Mouse (Mus musculus): ENCODE data around the gene Rfx8. TPM values are rescaled to one million over a fixed set of nuclear protein-coding genes. Genes with fewer than 3 reads are reported as not detected.
A peak's percentile ranks its signal among the peaks of the same experiment; 100 is the strongest.

The Rfx8 gene
- polyA plus RNA-seq, 1 experiment from 2014 or later = 0.13 TPM

- ATAC-seq (ENCODE audit: low FRiP score, low TSS enrichment) = no peak
- Histone ChIP-seq H3K4me1 (ENCODE audit: control insufficient read depth, insufficient read depth, low read length) (peaks cover 7% of the 10 kb centered on the region; the same call in 1 of the 2 replicates), H3K4me3 (replicated peaks; ENCODE audit: low read depth, low read length) (no peak overlapping the region), H3K9ac (replicated peaks; ENCODE audit: low read length) (no peak overlapping the region), H3K27ac (replicated peaks; ENCODE audit: low read depth, low read length) (no peak overlapping the region), H3K27me3 (ENCODE audit: control insufficient read depth, insufficient read depth, low read length) (no peaks in the 10 kb centered on the region), H3K9me3 (ENCODE audit: control insufficient read depth, low read length) (no peaks in the 10 kb centered on the region), H3K4me2 (ENCODE audit: low read length) (no peak overlapping the region), H3K36me3 (ENCODE audit: control insufficient read depth, insufficient read depth, low read length) (no peaks in the 10 kb centered on the region)
- DNase-seq = peak; percentile 9
- 71% methylated on average over 9 of the region's 9 CpGs for WGBS
Measured at GRCm38 (mm10) chr1:39731543-39731942, 10.7 kb upstream of the Rfx8 start.

GRCm38 (mm10) chr1:39730868-39731267, 10.1 kb upstream of the Rfx8 start:
- WGBS = 33% methylated on average over 5 of the region's 5 CpGs
- no peak overlapping the region for H3K9ac ChIP-seq (replicated peaks; ENCODE audit: low read length)
- H3K4me3 ChIP-seq (replicated peaks; ENCODE audit: low read depth, low read length) = no peak overlapping the region
- ATAC-seq (ENCODE audit: low FRiP score, low TSS enrichment) = no peak
- no peaks in the 10 kb centered on the region for H3K27me3 ChIP-seq (ENCODE audit: control insufficient read depth, insufficient read depth, low read length)
- no peaks in the 10 kb centered on the region for H3K9me3 ChIP-seq (ENCODE audit: control insufficient read depth, low read length)
- H3K4me1 ChIP-seq (ENCODE audit: control insufficient read depth, insufficient read depth, low read length) = peaks cover 7% of the 10 kb centered on the region; the same call in 1 of the 2 replicates
- no peaks in the 10 kb centered on the region for H3K36me3 ChIP-seq (ENCODE audit: control insufficient read depth, insufficient read depth, low read length)
- peak; percentile 47 for DNase-seq
- no peak overlapping the region for H3K4me2 ChIP-seq (ENCODE audit: low read length)
- H3K27ac ChIP-seq (replicated peaks; ENCODE audit: low read depth, low read length) = no peak overlapping the region

GRCm38 (mm10) chr1:39729919-39730318, 9.1 kb upstream of the Rfx8 start:
- DNase-seq = no peak
- Histone ChIP-seq H3K36me3 (ENCODE audit: control insufficient read depth, insufficient read depth, low read length) (no peaks in the 10 kb centered on the region), H3K9ac (replicated peaks; ENCODE audit: low read length) (no peak overlapping the region), H3K9me3 (ENCODE audit: control insufficient read depth, low read length) (no peaks in the 10 kb centered on the region), H3K27me3 (ENCODE audit: control insufficient read depth, insufficient read depth, low read length) (no peaks in the 10 kb centered on the region), H3K27ac (replicated peaks; ENCODE audit: low read depth, low read length) (no peak overlapping the region), H3K4me2 (ENCODE audit: low read length) (no peak overlapping the region), H3K4me1 (ENCODE audit: control insufficient read depth, insufficient read depth, low read length) (peaks cover 7% of the 10 kb centered on the region; the same call in 1 of the 2 replicates), H3K4me3 (replicated peaks; ENCODE audit: low read depth, low read length) (no peak overlapping the region)
- no peak for ATAC-seq (ENCODE audit: low FRiP score, low TSS enrichment)
- WGBS = 87% methylated on average over 6 of the region's 6 CpGs

GRCm38 (mm10) chr1:39721351-39721726, 542 bp upstream of the Rfx8 start:
- no peaks in the 10 kb centered on the region for H3K9me3 ChIP-seq (ENCODE audit: control insufficient read depth, low read length)
- no peaks in the 10 kb centered on the region for H3K27me3 ChIP-seq (ENCODE audit: control insufficient read depth, insufficient read depth, low read length)
- no peak overlapping the region for H3K27ac ChIP-seq (replicated peaks; ENCODE audit: low read depth, low read length)
- H3K4me2 ChIP-seq (ENCODE audit: low read length) = peak overlapping the region; percentile 95
- H3K4me1 ChIP-seq (ENCODE audit: control insufficient read depth, insufficient read depth, low read length) = no peaks in the 10 kb centered on the region; the same call in 1 of the 2 replicates
- no peak overlapping the region; the same call in 1 of the 2 replicates for H3K9ac ChIP-seq (replicated peaks; ENCODE audit: low read length)
- 19% methylated on average over 9 of the region's 9 CpGs for WGBS
- H3K36me3 ChIP-seq (ENCODE audit: control insufficient read depth, insufficient read depth, low read length) = no peaks in the 10 kb centered on the region
- peak overlapping the region; percentile 46 for H3K4me3 ChIP-seq (replicated peaks; ENCODE audit: low read depth, low read length)
- DNase-seq (peak; percentile 32), ATAC-seq (ENCODE audit: low FRiP score, low TSS enrichment) (no peak)

GRCm38 (mm10) chr1:39720186-39720585, 611 bp downstream of the Rfx8 start:
- Histone ChIP-seq H3K27me3 (ENCODE audit: control insufficient read depth, insufficient read depth, low read length) (no peaks in the 10 kb centered on the region), H3K27ac (replicated peaks; ENCODE audit: low read depth, low read length) (no peak overlapping the region), H3K4me2 (ENCODE audit: low read length) (peak overlapping the region; percentile 95), H3K36me3 (ENCODE audit: control insufficient read depth, insufficient read depth, low read length) (no peaks in the 10 kb centered on the region), H3K9ac (replicated peaks; ENCODE audit: low read length) (peak overlapping the region; percentile 59; the same call in 1 of the 2 replicates), H3K4me1 (ENCODE audit: control insufficient read depth, insufficient read depth, low read length) (no peaks in the 10 kb centered on the region; the same call in 1 of the 2 replicates), H3K4me3 (replicated peaks; ENCODE audit: low read depth, low read length) (peak overlapping the region; percentile 46; the same call in 1 of the 2 replicates), H3K9me3 (ENCODE audit: control insufficient read depth, low read length) (no peaks in the 10 kb centered on the region)
- 26% methylated on average over 2 of the region's 2 CpGs for WGBS
- DNase-seq = no peak
- no peak for ATAC-seq (ENCODE audit: low FRiP score, low TSS enrichment)

- Histone ChIP-seq H3K4me1 (ENCODE audit: control insufficient read depth, insufficient read depth, low read length) (no peaks in the 10 kb centered on the region; the same call in 1 of the 2 replicates), H3K9ac (replicated peaks; ENCODE audit: low read length) (no peak overlapping the region), H3K36me3 (ENCODE audit: control insufficient read depth, insufficient read depth, low read length) (no peaks in the 10 kb centered on the region), H3K27ac (replicated peaks; ENCODE audit: low read depth, low read length) (no peak overlapping the region), H3K27me3 (ENCODE audit: control insufficient read depth, insufficient read depth, low read length) (no peaks in the 10 kb centered on the region), H3K4me2 (ENCODE audit: low read length) (no peak overlapping the region), H3K4me3 (replicated peaks; ENCODE audit: low read depth, low read length) (no peak overlapping the region), H3K9me3 (ENCODE audit: control insufficient read depth, low read length) (no peaks in the 10 kb centered on the region)
- no peak for ATAC-seq (ENCODE audit: low FRiP score, low TSS enrichment)
- WGBS = 95% methylated on average over 7 of the region's 7 CpGs
- DNase-seq = no peak
Measured at GRCm38 (mm10) chr1:39715551-39715950, 5.2 kb downstream of the Rfx8 start.

GRCm38 (mm10) chr1:39714729-39715128, 6.1 kb downstream of the Rfx8 start:
- Histone ChIP-seq H3K4me1 (ENCODE audit: control insufficient read depth, insufficient read depth, low read length) (no peaks in the 10 kb centered on the region), H3K9ac (replicated peaks; ENCODE audit: low read length) (no peak overlapping the region), H3K4me3 (replicated peaks; ENCODE audit: low read depth, low read length) (no peak overlapping the region), H3K36me3 (ENCODE audit: control insufficient read depth, insufficient read depth, low read length) (no peaks in the 10 kb centered on the region), H3K27me3 (ENCODE audit: control insufficient read depth, insufficient read depth, low read length) (no peaks in the 10 kb centered on the region), H3K9me3 (ENCODE audit: control insufficient read depth, low read length) (no peaks in the 10 kb centered on the region), H3K4me2 (ENCODE audit: low read length) (no peak overlapping the region), H3K27ac (replicated peaks; ENCODE audit: low read depth, low read length) (no peak overlapping the region)
- 92% methylated on average over 3 of the region's 3 CpGs for WGBS
- DNase-seq (no peak), ATAC-seq (ENCODE audit: low FRiP score, low TSS enrichment) (no peak)

GRCm38 (mm10) chr1:39713842-39714658, 6.7 kb downstream of the Rfx8 start:
- DNase-seq = no peak
- no peak overlapping the region for H3K27ac ChIP-seq (replicated peaks; ENCODE audit: low read depth, low read length)

GRCm38 (mm10) chr1:39713300-39713699, 7.5 kb downstream of the Rfx8 start:
- Histone ChIP-seq H3K36me3 (ENCODE audit: control insufficient read depth, insufficient read depth, low read length) (no peaks in the 10 kb centered on the region), H3K27ac (replicated peaks; ENCODE audit: low read depth, low read length) (no peak overlapping the region), H3K4me1 (ENCODE audit: control insufficient read depth, insufficient read depth, low read length) (no peaks in the 10 kb centered on the region), H3K9ac (replicated peaks; ENCODE audit: low read length) (no peak overlapping the region), H3K27me3 (ENCODE audit: control insufficient read depth, insufficient read depth, low read length) (no peaks in the 10 kb centered on the region), H3K4me2 (ENCODE audit: low read length) (no peak overlapping the region), H3K4me3 (replicated peaks; ENCODE audit: low read depth, low read length) (no peak overlapping the region), H3K9me3 (ENCODE audit: control insufficient read depth, low read length) (no peaks in the 10 kb centered on the region)
- DNase-seq (no peak), ATAC-seq (ENCODE audit: low FRiP score, low TSS enrichment) (no peak)
- 91% methylated on average over 8 of the region's 8 CpGs for WGBS

More at GRCm38 (mm10) chr1:39713842-39714658, 6.7 kb downstream of the Rfx8 start:
- no peak overlapping the region for H3K4me3 ChIP-seq (replicated peaks; ENCODE audit: low read depth, low read length)
- H3K9me3 ChIP-seq (ENCODE audit: control insufficient read depth, low read length) = no peaks in the 10 kb centered on the region
- no peaks in the 10 kb centered on the region for H3K36me3 ChIP-seq (ENCODE audit: control insufficient read depth, insufficient read depth, low read length)
- H3K4me1 ChIP-seq (ENCODE audit: control insufficient read depth, insufficient read depth, low read length) = no peaks in the 10 kb centered on the region
- no peak for ATAC-seq (ENCODE audit: low FRiP score, low TSS enrichment)
- 83% methylated on average over 16 of the region's 16 CpGs for WGBS
- H3K4me2 ChIP-seq (ENCODE audit: low read length) = no peak overlapping the region
- no peaks in the 10 kb centered on the region for H3K27me3 ChIP-seq (ENCODE audit: control insufficient read depth, insufficient read depth, low read length)
- no peak overlapping the region for H3K9ac ChIP-seq (replicated peaks; ENCODE audit: low read length)

Data from midbrain, embryonic 14.5 days (tissue).